Mouse (Mus musculus) hindbrain, postnatal 0 days (tissue): ENCODE results near the gene Grb7. TPM values are rescaled to one million over a fixed set of nuclear protein-coding genes. Genes with fewer than 3 reads are reported as not detected.

ENCODE experiments used
- ATAC-seq: fragments of 200-750 bp; cut with Nextera tagmentation; 2 replicates; pipeline ENCODE4 v1.8.0; 2017; ENCODE audit warnings: mild to moderate bottlenecking, moderate TSS enrichment, moderate library complexity
- DNase-seq: peaks from one replicate; pipeline ENCODE4 v3.0.0-alpha.2; 2015; ENCODE audit warnings: low spot score
- H3K27ac ChIP-seq: fragments of 300-500 bp; sonication (generic); 2 replicates; pipeline ENCODE4 v1.5.1; 2014; ENCODE audit warnings: mild to moderate bottlenecking
- H3K27me3 ChIP-seq: fragments of 300-500 bp; sonication (generic); 2 replicates; pipeline ENCODE4 v1.6.1; 2014; ENCODE audit warnings: low read length, mixed read lengths; ENCODE audit not compliant: insufficient read depth
- H3K36me3 ChIP-seq: fragments of 300-500 bp; sonication (generic); 2 replicates; pipeline ENCODE4 v1.6.1; 2014; ENCODE audit warnings: low read length, mixed read lengths; ENCODE audit not compliant: insufficient read depth
- H3K4me1 ChIP-seq: fragments of 300-500 bp; sonication (generic); 2 replicates; pipeline ENCODE4 v1.6.1; 2014; ENCODE audit warnings: antibody characterized with exemption, low read length, mixed read lengths; ENCODE audit not compliant: insufficient read depth
- H3K4me2 ChIP-seq: fragments of 300-500 bp; sonication (generic); 2 replicates; pipeline ENCODE4 v1.6.1; 2014; ENCODE audit warnings: low read depth, mild to moderate bottlenecking, low read length, moderate library complexity, mixed read lengths
- H3K4me3 ChIP-seq: fragments of 300-500 bp; sonication (generic); 2 replicates; pipeline ENCODE4 v1.5.1; 2014; ENCODE audit warnings: low read length
- H3K9ac ChIP-seq: fragments of 300-500 bp; sonication (generic); replicated peaks from 2 replicates; pipeline ENCODE4 v1.6.1; 2014; ENCODE audit warnings: mild to moderate bottlenecking, low read length, moderate library complexity, mixed read lengths
- H3K9me3 ChIP-seq: fragments of 300-500 bp; sonication (generic); 2 replicates; pipeline ENCODE4 v1.6.1; 2016; ENCODE audit warnings: low read length, mixed read lengths
- CTCF ChIP-seq: IDR thresholded peaks from 2 replicates; pipeline ENCODE4 v1.5.1; 2016; ENCODE audit warnings: antibody characterized with exemption, control low read depth, low read depth
- WGBS: fragments of 180-500 bp; shearing (Covaris S2); extraction: QIAGEN DNeasy Blood & Tissue Kit; methylation state at CpG from one replicate; pipeline ENCODE4 v1.1.7; 2014; 5-methylcytosine and 5-hydroxymethylcytosine counted together
- polyA plus RNA-seq: library from polyadenylated mRNA; unstranded; fragments of >200 nt; fragmentation: Nextera tagmentation; extraction: Ambion mirVana; gene quantifications from 2 replicates; pipeline ENCODE4 v1.2.1, GENCODE M21; 2015
- total RNA-seq: library from RNA; depleted of rRNA; stranded (reverse); fragments of >200 nt; gene quantifications from 2 replicates; pipeline ENCODE4 v1.2.3, GENCODE M21; 2014

Gene Grb7
- total and polyA plus RNA-seq, 2 experiments from 2014 or later, result 2.0 to 2.7 TPM

- no peak overlapping the region for H3K9ac ChIP-seq
- H3K9me3 ChIP-seq, result no peaks in the 10 kb centered on the region
- DNase-seq (no peak), ATAC-seq (no peak)
- no peaks in the 10 kb centered on the region for H3K36me3 ChIP-seq
- no peak overlapping the region for H3K4me3 ChIP-seq
- no peak overlapping the region for H3K4me2 ChIP-seq
- H3K27me3 ChIP-seq, result peaks cover 16% of the 10 kb centered on the region; the same call in 1 of the 2 replicates
- TF ChIP-seq CTCF, result no peak
- no peak overlapping the region for H3K27ac ChIP-seq
- H3K4me1 ChIP-seq, result no peaks in the 10 kb centered on the region
- 92% methylated on average over 1 of the region's 1 CpGs for WGBS
Observed at GRCm38 (mm10) chr11:98443688-98444087, 2.5 kb upstream of the Grb7 start.

GRCm38 (mm10) chr11:98445238-98445637, 956 bp upstream of the Grb7 start:
- Histone ChIP-seq H3K9ac (no peak overlapping the region), H3K36me3 (no peaks in the 10 kb centered on the region), H3K27me3 (peaks cover 16% of the 10 kb centered on the region; the same call in 1 of the 2 replicates), H3K4me1 (no peaks in the 10 kb centered on the region), H3K4me3 (no peak overlapping the region), H3K4me2 (no peak overlapping the region), H3K27ac (no peak overlapping the region), H3K9me3 (no peaks in the 10 kb centered on the region)
- ATAC-seq, result no peak
- DNase-seq, result no peak
- WGBS, result 53% methylated on average over 1 of the region's 1 CpGs
- TF ChIP-seq CTCF, result no peak

- no peak for TF ChIP-seq CTCF
- ATAC-seq (no peak), DNase-seq (no peak)
- Histone ChIP-seq H3K9me3 (no peaks in the 10 kb centered on the region), H3K9ac (no peak overlapping the region), H3K36me3 (no peaks in the 10 kb centered on the region), H3K4me3 (no peak overlapping the region), H3K4me1 (no peaks in the 10 kb centered on the region), H3K27me3 (peaks cover 16% of the 10 kb centered on the region; the same call in 1 of the 2 replicates), H3K27ac (no peak overlapping the region), H3K4me2 (no peak overlapping the region)
- WGBS, result 67% methylated on average over 4 of the region's 4 CpGs
Observed at GRCm38 (mm10) chr11:98445679-98446078, 515 bp upstream of the Grb7 start.

DNA sequence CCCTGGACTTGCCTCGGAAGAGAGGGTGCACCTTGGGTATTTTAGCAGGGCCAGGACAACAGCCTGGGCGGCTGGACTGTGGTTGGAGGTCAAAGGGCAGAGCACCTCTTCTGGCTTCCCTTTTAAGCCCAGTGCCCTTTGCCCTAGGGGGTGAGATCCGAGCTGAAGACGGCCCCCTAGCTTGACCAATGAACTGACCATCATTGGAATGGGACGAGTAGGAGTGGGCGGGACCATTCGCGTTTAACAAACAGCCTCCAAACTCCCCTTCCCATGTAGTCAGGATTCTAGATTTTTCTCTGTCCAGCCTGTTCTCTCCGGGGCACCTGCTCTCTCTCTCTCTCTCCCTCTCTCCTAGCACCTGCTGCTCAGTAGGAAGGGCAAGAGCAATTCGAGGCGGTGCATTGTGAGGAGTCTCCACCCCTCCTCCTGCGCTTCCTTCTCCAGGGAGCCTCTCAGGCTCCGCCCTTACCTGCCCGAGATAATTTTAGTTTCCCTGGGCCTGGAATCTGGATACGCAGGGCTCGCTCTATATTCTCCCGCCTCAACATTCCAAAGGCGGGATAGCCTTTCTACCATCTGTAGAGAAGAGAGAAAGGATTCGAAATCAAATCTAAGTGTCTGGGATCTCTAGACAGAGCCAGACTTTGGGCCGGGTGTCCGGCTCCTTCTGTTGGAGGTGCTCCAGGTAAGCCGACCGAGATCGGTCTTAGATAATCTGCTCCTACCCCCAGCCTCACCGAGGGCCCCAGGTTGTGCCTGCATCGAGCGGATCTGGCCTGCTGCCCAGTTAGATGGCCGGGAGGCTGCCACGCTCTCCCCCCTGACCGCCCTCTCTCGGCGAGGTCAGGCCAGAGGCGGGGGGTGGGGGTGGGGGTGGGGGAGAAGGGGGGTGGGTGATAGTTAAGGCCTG, 624 bp downstream of the Grb7 start:
- H3K9ac ChIP-seq, result 0 out of 2 replicates have a peak overlapping the region, but pooled peaks have one; percentile 5
- H3K27ac ChIP-seq, result no peak overlapping the region; the same call in 1 of the 2 replicates
- DNase-seq (no peak), ATAC-seq (no peak)
- peaks cover 16% of the 10 kb centered on the region; the same call in 1 of the 2 replicates for H3K27me3 ChIP-seq
- peak overlapping the region; percentile 37 for H3K4me2 ChIP-seq
- peak overlapping the region; percentile 29 for H3K4me3 ChIP-seq
- no peak for TF ChIP-seq CTCF
- no peaks in the 10 kb centered on the region for H3K4me1 ChIP-seq
- H3K36me3 ChIP-seq, result no peaks in the 10 kb centered on the region
- H3K9me3 ChIP-seq, result no peaks in the 10 kb centered on the region
- WGBS, result 3% methylated on average over 33 of the region's 33 CpGs

DNA sequence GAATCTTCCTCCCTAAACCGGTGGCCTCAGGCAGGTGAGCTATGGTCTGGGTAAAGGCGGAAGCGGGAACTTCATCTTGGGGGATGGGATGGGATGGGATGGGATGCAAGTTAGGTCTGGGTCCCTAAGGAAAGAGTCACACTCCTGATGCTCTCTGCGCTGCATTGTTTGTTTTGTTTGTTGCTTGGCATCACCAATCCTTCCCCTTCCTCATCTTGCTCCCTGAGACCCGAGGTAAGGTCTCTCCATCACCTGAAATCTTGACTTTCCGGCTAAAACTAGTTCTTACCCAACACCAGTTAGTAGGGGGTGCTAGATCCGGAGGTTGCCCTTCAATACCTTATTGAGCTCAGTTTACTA, 1.3 kb downstream of the Grb7 start:
- ATAC-seq (no peak), DNase-seq (no peak)
- H3K4me2 ChIP-seq, result peak overlapping the region; percentile 37
- H3K9ac ChIP-seq, result no peak overlapping the region
- 18% methylated on average over 7 of the region's 7 CpGs for WGBS
- H3K4me3 ChIP-seq, result peak overlapping the region; percentile 29
- H3K9me3 ChIP-seq, result no peaks in the 10 kb centered on the region
- no peak for TF ChIP-seq CTCF
- H3K36me3 ChIP-seq, result no peaks in the 10 kb centered on the region
- H3K4me1 ChIP-seq, result no peaks in the 10 kb centered on the region
- H3K27ac ChIP-seq, result no peak overlapping the region
- peaks cover 16% of the 10 kb centered on the region; the same call in 1 of the 2 replicates for H3K27me3 ChIP-seq

GRCm38 (mm10) chr11:98448191-98448790, 2.1 kb downstream of the Grb7 start:
- peaks cover 16% of the 10 kb centered on the region; the same call in 1 of the 2 replicates for H3K27me3 ChIP-seq

GRCm38 (mm10) chr11:98449419-98449818, 3.2 kb downstream of the Grb7 start:
- H3K9me3 ChIP-seq, result no peaks in the 10 kb centered on the region
- no peak for ATAC-seq

More at GRCm38 (mm10) chr11:98448191-98448790, 2.1 kb downstream of the Grb7 start:
- Histone ChIP-seq H3K36me3 (no peaks in the 10 kb centered on the region), H3K4me2 (no peak overlapping the region; the same call in 1 of the 2 replicates), H3K9me3 (no peaks in the 10 kb centered on the region), H3K27ac (no peak overlapping the region), H3K4me3 (no peak overlapping the region), H3K4me1 (no peaks in the 10 kb centered on the region), H3K9ac (no peak overlapping the region)
- ATAC-seq (no peak), DNase-seq (no peak)
- 42% methylated on average over 13 of the region's 13 CpGs for WGBS
- TF ChIP-seq CTCF, result no peak

More at GRCm38 (mm10) chr11:98449419-98449818, 3.2 kb downstream of the Grb7 start:
- Histone ChIP-seq H3K9ac (no peak overlapping the region), H3K27me3 (peaks cover 16% of the 10 kb centered on the region; the same call in 1 of the 2 replicates), H3K4me1 (no peaks in the 10 kb centered on the region), H3K4me3 (no peak overlapping the region), H3K27ac (no peak overlapping the region), H3K36me3 (no peaks in the 10 kb centered on the region), H3K4me2 (no peak overlapping the region)
- WGBS, result 85% methylated on average over 3 of the region's 3 CpGs
- TF ChIP-seq CTCF, result no peak
- no peak for DNase-seq
